Mouse (Mus musculus): ENCODE data around the gene Notch2. TPM values are rescaled to one million over a fixed set of nuclear protein-coding genes. Genes with fewer than 3 reads are reported as not detected.
A peak's percentile ranks its signal among the peaks of the same experiment; 100 is the strongest.

Notch2 gene
- polyA plus RNA-seq, 1 experiment from 2014 or later = 14.5 TPM

DNA sequence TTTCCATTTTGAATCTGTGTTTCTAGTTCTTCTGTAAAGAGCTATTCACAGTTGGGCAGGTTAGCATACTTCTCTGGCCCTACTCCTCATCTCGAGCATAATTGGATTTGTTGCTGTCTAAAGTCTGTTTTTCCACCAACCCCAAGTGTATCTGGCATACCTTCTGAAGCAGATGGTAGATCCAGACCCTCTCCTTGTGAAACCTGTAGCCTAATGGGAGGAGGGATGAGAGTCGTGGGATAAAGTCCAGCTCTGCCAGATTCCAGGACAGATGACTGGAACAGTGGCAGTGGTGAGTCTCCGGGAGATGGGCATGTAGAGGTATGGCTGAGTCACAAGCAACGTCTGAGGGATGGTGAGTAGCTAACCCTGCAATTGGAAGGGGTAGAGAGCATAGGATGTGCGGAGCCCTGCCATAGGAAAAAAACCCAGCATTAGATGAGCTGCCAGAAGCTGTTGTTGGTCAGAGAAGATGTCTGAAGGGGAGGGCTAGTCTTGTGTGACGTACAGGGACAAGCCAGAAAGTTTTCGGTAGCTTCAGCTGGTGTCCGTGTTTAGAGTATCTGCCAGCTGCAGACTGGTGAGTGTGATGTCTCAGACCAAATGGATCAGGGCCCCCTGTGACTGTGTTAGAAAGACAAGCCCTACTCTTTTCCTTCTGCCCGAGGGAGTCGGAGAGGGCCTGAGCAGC lies 79.5 kb downstream of the Notch2 start:
- Histone ChIP-seq H3K27ac (replicated peaks in 1 of 2; ENCODE audit: control insufficient read depth in 1 of 2, insufficient read depth in 1 of 2, low read depth in 2 of 2, low read length in 2 of 2) (no peak overlapping the region), H3K36me3 (ENCODE audit: control insufficient read depth, insufficient read depth, low read length) (no peaks in the 10 kb centered on the region; the same call in 1 of the 2 replicates), H3K27me3 (ENCODE audit: control insufficient read depth, insufficient read depth, low read length) (no peaks in the 10 kb centered on the region), H3K9me3 (ENCODE audit: control insufficient read depth, low read length) (no peaks in the 10 kb centered on the region), H3K9ac (ENCODE audit: low read length) (no peak overlapping the region), H3K4me3 (ENCODE audit: control insufficient read depth in 1 of 2, insufficient read depth in 1 of 2, low read depth in 1 of 2, low read length in 2 of 2) (no peak overlapping the region), H3K4me2 (ENCODE audit: low read length) (no peak overlapping the region), H3K4me1 (ENCODE audit: control insufficient read depth in 2 of 2, insufficient read depth in 2 of 2, low read length in 2 of 2) (peaks cover 22 to 46% of the 10 kb centered on the region in 2 experiments)
- 74% methylated on average over 10 of the region's 10 CpGs for WGBS
- no peak for ATAC-seq (ENCODE audit: insufficient number of reproducible peaks, insufficient read depth, low FRiP score, low read depth)

DNA sequence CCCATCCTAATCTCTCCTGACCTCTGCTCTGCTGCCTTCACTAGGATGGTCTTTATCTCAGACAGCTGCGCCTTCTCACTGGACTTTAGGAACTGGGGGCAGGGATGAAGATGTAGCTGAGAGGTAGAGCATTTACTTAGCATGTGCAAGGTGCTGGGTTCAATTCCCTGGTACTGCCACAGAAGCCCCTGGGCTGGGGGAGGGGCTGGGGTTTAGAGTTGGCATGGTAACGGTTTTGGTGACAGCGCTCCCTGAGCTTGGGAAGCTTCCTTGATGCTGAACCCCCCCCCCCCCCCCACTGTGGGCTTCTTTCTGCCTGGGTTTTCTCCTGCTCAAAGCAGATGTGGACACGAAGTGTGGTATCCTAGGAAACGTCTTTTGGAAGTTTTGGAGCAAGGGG lies 80.6 kb downstream of the Notch2 start:
- H3K4me1 ChIP-seq (ENCODE audit: control insufficient read depth in 2 of 2, insufficient read depth in 2 of 2, low read length in 2 of 2) = peaks cover 22 to 45% of the 10 kb centered on the region in 2 experiments
- H3K4me3 ChIP-seq (ENCODE audit: control insufficient read depth in 1 of 2, insufficient read depth in 1 of 2, low read depth in 1 of 2, low read length in 2 of 2) = no peak overlapping the region
- H3K27me3 ChIP-seq (ENCODE audit: control insufficient read depth, insufficient read depth, low read length) = no peaks in the 10 kb centered on the region
- H3K9ac ChIP-seq (ENCODE audit: low read length) = peak overlapping the region; percentile 42; the same call in 1 of the 2 replicates
- H3K36me3 ChIP-seq (ENCODE audit: control insufficient read depth, insufficient read depth, low read length) = peaks cover 11% of the 10 kb centered on the region
- H3K27ac ChIP-seq (replicated peaks in 1 of 2; ENCODE audit: control insufficient read depth in 1 of 2, insufficient read depth in 1 of 2, low read depth in 2 of 2, low read length in 2 of 2) = peak overlapping the region; percentile 83 to 92
- peak overlapping the region; percentile 26; the same call in 1 of the 2 replicates for H3K4me2 ChIP-seq (ENCODE audit: low read length)
- H3K9me3 ChIP-seq (ENCODE audit: control insufficient read depth, low read length) = no peaks in the 10 kb centered on the region
- WGBS = 64% methylated on average over 5 of the region's 5 CpGs
- ATAC-seq (ENCODE audit: insufficient number of reproducible peaks, insufficient read depth, low FRiP score, low read depth) = no peak

DNA sequence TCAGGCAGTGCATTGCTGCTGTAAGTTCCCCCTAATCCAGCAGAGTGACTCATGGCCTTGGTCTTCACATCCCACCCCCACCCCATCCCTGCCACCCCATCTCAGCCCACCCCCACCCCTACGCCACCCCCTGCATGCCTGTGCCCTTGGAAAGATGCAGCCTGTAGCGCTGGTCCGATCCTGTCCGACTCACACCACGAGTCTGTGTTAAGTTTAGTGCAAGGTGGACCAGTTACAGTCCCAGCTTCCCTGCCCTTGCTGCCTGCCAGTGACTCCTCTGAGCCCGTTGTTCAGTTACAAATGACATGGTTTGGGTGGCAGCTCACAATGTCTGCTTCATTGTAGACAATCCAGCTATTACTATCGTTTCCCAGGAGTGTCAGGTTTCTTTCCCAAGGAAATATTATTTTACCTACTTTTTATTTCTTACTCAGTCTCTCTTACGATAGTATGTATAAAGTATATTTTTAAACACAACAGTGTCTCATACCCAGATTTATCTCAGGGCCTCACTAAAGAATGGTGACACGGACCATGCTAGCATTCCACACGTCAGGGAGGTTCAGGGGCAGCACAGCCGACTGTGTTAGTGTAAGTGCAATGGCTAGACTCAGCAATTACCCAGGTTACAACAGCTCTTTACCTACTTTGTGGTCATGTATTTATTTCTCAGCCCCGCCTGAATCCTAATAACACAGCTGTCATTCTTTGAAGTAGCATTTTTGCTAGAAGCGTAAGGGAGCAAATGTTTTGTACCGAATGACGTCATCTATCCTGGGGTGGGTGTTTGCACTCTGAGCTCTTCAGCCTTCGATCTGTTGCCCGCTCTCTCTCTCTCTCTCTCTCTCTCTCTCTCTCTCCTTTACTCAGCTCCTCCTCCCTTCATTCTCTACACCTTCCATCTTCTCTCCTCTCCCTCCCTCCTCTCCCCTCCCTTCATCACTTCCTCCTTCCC lies 81.6 kb downstream of the Notch2 start:
- Histone ChIP-seq H3K27ac (replicated peaks in 1 of 2; ENCODE audit: control insufficient read depth in 1 of 2, insufficient read depth in 1 of 2, low read depth in 2 of 2, low read length in 2 of 2) (peak overlapping the region; percentile 92), H3K36me3 (ENCODE audit: control insufficient read depth, insufficient read depth, low read length) (peaks cover 20% of the 10 kb centered on the region), H3K27me3 (ENCODE audit: control insufficient read depth, insufficient read depth, low read length) (no peaks in the 10 kb centered on the region), H3K4me1 (ENCODE audit: control insufficient read depth in 2 of 2, insufficient read depth in 2 of 2, low read length in 2 of 2) (peaks cover 18 to 36% of the 10 kb centered on the region in 2 experiments), H3K9ac (ENCODE audit: low read length) (peak overlapping the region; percentile 42; the same call in 1 of the 2 replicates), H3K9me3 (ENCODE audit: control insufficient read depth, low read length) (no peaks in the 10 kb centered on the region), H3K4me3 (ENCODE audit: control insufficient read depth in 1 of 2, insufficient read depth in 1 of 2, low read depth in 1 of 2, low read length in 2 of 2) (no peak overlapping the region), H3K4me2 (ENCODE audit: low read length) (peak overlapping the region; percentile 26)
- ATAC-seq (ENCODE audit: insufficient number of reproducible peaks, insufficient read depth, low FRiP score, low read depth) = peak; percentile 49; the same call in 1 of the 2 replicates
- 27% methylated on average over 17 of the region's 17 CpGs for WGBS

DNA sequence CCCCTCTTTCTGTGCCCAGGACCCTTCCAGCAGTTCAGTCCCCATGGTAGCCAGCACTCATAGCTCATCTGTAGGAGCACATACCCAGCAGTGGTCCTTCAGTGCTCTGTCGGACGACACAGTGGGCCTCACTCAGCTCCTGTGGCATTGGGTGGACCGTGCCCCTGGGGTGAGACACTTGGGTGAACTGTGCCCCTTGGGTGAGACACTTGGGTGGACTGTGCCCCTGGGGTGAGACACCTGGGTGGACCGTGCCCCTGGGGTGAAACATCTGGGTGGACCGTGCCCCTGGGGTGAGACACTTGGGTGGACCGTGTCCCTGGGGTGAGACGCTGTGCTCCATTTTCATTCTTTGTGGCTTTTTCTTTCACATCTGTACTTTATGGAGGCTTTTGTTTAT lies 83.7 kb downstream of the Notch2 start:
- no peak overlapping the region for H3K4me3 ChIP-seq (ENCODE audit: control insufficient read depth in 1 of 2, insufficient read depth in 1 of 2, low read depth in 1 of 2, low read length in 2 of 2)

DNA sequence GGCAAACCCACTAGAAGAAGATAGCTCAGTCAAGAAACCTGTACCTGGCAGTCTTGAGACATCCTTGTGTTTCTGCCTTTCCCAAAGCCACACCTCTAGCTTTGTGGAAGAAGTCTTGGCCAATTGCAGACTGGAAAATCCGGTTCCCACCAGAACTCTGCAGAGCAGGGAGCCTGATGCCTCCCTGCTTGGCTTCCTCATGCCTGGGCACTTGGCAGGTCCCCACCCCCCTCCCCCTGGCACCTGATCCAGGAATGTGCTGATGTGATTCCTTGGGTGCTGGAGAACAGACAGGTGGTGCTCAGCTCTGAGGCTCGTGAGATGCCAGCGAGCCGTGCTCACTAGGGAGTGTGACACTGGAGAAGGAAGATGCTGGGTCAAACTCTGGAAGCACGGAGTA lies 85.3 kb downstream of the Notch2 start:
- H3K9ac ChIP-seq (ENCODE audit: low read length) = no peak overlapping the region
- peaks cover 58% of the 10 kb centered on the region for H3K36me3 ChIP-seq (ENCODE audit: control insufficient read depth, insufficient read depth, low read length)
- 82% methylated on average over 5 of the region's 5 CpGs for WGBS
- no peak for ATAC-seq (ENCODE audit: insufficient number of reproducible peaks, insufficient read depth, low FRiP score, low read depth)
- peaks cover 11% of the 10 kb centered on the region for H3K9me3 ChIP-seq (ENCODE audit: control insufficient read depth, low read length)
- no peaks in the 10 kb centered on the region for H3K27me3 ChIP-seq (ENCODE audit: control insufficient read depth, insufficient read depth, low read length)
- H3K4me2 ChIP-seq (ENCODE audit: low read length) = no peak overlapping the region
- H3K4me1 ChIP-seq (ENCODE audit: control insufficient read depth in 2 of 2, insufficient read depth in 2 of 2, low read length in 2 of 2) = peaks cover 14 to 27% of the 10 kb centered on the region in 2 experiments
- H3K27ac ChIP-seq (replicated peaks in 1 of 2; ENCODE audit: control insufficient read depth in 1 of 2, insufficient read depth in 1 of 2, low read depth in 2 of 2, low read length in 2 of 2) = no peak overlapping the region
- H3K4me3 ChIP-seq (ENCODE audit: control insufficient read depth in 1 of 2, insufficient read depth in 1 of 2, low read depth in 1 of 2, low read length in 2 of 2) = no peak overlapping the region

More for the DNA sequence above, 83.7 kb downstream of the Notch2 start:
- Histone ChIP-seq H3K27ac (replicated peaks in 1 of 2; ENCODE audit: control insufficient read depth in 1 of 2, insufficient read depth in 1 of 2, low read depth in 2 of 2, low read length in 2 of 2) (no peak overlapping the region), H3K4me1 (ENCODE audit: control insufficient read depth in 2 of 2, insufficient read depth in 2 of 2, low read length in 2 of 2) (peaks cover 18 to 35% of the 10 kb centered on the region in 2 experiments), H3K9me3 (ENCODE audit: control insufficient read depth, low read length) (no peaks in the 10 kb centered on the region), H3K9ac (ENCODE audit: low read length) (no peak overlapping the region), H3K27me3 (ENCODE audit: control insufficient read depth, insufficient read depth, low read length) (no peaks in the 10 kb centered on the region), H3K4me2 (ENCODE audit: low read length) (no peak overlapping the region), H3K36me3 (ENCODE audit: control insufficient read depth, insufficient read depth, low read length) (peaks cover 41% of the 10 kb centered on the region)
- ATAC-seq (ENCODE audit: insufficient number of reproducible peaks, insufficient read depth, low FRiP score, low read depth) = no peak
- WGBS = 98% methylated on average over 7 of the region's 7 CpGs

DNA sequence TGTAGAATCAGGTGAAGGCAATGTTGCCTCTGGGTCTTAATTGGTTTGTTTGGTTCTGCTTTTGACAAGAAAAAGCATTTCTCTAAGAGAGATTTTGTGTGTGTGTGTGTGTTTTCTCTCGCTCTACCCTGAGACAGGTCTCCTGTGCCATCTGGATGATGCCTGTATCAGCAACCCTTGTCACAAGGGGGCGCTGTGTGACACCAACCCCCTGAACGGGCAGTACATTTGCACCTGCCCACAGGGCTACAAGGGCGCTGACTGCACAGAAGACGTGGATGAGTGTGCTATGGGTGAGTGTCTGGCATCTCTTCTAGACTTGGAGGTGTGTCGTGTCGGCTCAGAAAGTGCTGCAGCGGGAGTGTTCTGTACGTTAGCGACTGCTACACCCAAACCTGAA lies 86.0 kb downstream of the Notch2 start:
- no peaks in the 10 kb centered on the region for H3K27me3 ChIP-seq (ENCODE audit: control insufficient read depth, insufficient read depth, low read length)
- H3K4me1 ChIP-seq (ENCODE audit: control insufficient read depth in 2 of 2, insufficient read depth in 2 of 2, low read length in 2 of 2) = peaks cover 10 to 21% of the 10 kb centered on the region in 2 experiments
- H3K9me3 ChIP-seq (ENCODE audit: control insufficient read depth, low read length) = peaks cover 11% of the 10 kb centered on the region
- 85% methylated on average over 10 of the region's 10 CpGs for WGBS
- H3K36me3 ChIP-seq (ENCODE audit: control insufficient read depth, insufficient read depth, low read length) = peaks cover 64% of the 10 kb centered on the region
- H3K4me3 ChIP-seq (ENCODE audit: control insufficient read depth in 1 of 2, insufficient read depth in 1 of 2, low read depth in 1 of 2, low read length in 2 of 2) = no peak overlapping the region
- no peak overlapping the region for H3K9ac ChIP-seq (ENCODE audit: low read length)
- H3K4me2 ChIP-seq (ENCODE audit: low read length) = no peak overlapping the region
- ATAC-seq (ENCODE audit: insufficient number of reproducible peaks, insufficient read depth, low FRiP score, low read depth) = no peak
- no peak overlapping the region for H3K27ac ChIP-seq (replicated peaks in 1 of 2; ENCODE audit: control insufficient read depth in 1 of 2, insufficient read depth in 1 of 2, low read depth in 2 of 2, low read length in 2 of 2)

DNA sequence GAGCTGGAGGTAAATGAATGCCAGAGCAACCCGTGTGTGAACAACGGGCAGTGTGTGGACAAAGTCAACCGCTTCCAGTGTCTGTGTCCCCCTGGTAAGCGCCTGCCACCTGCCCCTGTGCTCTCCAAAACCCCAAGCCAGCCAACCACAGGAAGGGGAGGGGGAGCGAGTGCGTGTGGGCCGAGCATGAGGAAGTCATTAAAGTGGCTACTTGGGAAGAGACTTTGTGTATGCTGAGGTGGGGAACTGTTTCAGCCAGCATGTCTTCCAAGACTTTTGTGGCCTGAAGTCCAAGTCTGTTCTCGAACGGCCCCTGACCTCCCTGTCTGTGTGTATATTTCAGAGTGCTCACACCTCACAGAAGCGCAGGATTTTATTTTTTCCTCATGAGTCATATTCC lies 88.2 kb downstream of the Notch2 start:
- no peak overlapping the region; a peak in 1 of 4 replicates for H3K27ac ChIP-seq (replicated peaks in 1 of 2; ENCODE audit: control insufficient read depth in 1 of 2, insufficient read depth in 1 of 2, low read depth in 2 of 2, low read length in 2 of 2)
- ATAC-seq (ENCODE audit: insufficient number of reproducible peaks, insufficient read depth, low FRiP score, low read depth) = no peak
- 91% methylated on average over 10 of the region's 10 CpGs for WGBS
- H3K4me2 ChIP-seq (ENCODE audit: low read length) = no peak overlapping the region
- H3K4me1 ChIP-seq (ENCODE audit: control insufficient read depth in 2 of 2, insufficient read depth in 2 of 2, low read length in 2 of 2) = no peaks in the 10 kb centered on the region; a peak in 1 of 4 replicates
- H3K9ac ChIP-seq (ENCODE audit: low read length) = no peak overlapping the region
- H3K4me3 ChIP-seq (ENCODE audit: control insufficient read depth in 1 of 2, insufficient read depth in 1 of 2, low read depth in 1 of 2, low read length in 2 of 2) = no peak overlapping the region
- H3K27me3 ChIP-seq (ENCODE audit: control insufficient read depth, insufficient read depth, low read length) = no peaks in the 10 kb centered on the region
- H3K36me3 ChIP-seq (ENCODE audit: control insufficient read depth, insufficient read depth, low read length) = peaks cover 87% of the 10 kb centered on the region
- H3K9me3 ChIP-seq (ENCODE audit: control insufficient read depth, low read length) = peaks cover 11% of the 10 kb centered on the region
